Mouse (Mus musculus): ENCODE measurements around the gene Upf1.

DNA sequence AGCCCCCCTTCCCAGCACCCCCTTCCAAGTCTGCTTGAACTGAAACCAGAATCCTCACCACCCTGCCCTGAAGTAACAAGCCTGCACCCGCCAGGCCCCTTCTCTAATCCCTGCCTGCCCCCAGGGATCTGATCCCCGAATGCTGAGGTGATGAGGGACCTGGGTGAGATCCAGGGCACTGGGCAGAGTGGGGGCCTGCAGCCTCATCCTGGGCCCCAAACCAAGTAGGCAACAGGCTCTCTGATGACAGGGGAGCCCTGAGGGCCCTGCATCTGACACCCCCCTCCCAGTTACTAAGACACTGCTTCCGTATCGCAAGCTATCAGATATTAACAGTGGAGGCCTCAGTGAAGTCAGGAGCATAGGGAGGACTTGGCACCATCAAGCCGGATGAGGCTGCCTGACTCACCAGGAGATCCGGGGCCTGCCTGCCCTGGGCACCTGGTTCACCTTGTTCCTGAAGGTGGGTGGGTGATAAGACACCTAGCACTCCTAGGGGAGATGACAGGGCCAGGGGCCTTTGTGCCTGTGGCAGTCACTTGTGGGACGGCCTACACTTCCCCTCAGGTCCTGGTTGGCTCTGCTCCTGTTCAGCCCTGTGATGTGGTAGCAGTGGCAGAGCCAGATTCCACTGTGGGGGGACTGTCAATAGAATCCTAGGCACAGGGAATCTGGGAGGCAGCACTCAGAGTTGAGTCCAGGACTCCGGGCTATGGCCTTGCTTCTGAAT lies 41.4 kb upstream of the Upf1 start:
- TF ChIP-seq EP300 (IDR thresholded peaks at IDR 0.05) (no peak), CTCF (IDR thresholded peaks at IDR 0.05) (no peak)
